Mouse (Mus musculus): ENCODE measurements around the gene Rps3a1.

The Rps3a1 gene

DNA sequence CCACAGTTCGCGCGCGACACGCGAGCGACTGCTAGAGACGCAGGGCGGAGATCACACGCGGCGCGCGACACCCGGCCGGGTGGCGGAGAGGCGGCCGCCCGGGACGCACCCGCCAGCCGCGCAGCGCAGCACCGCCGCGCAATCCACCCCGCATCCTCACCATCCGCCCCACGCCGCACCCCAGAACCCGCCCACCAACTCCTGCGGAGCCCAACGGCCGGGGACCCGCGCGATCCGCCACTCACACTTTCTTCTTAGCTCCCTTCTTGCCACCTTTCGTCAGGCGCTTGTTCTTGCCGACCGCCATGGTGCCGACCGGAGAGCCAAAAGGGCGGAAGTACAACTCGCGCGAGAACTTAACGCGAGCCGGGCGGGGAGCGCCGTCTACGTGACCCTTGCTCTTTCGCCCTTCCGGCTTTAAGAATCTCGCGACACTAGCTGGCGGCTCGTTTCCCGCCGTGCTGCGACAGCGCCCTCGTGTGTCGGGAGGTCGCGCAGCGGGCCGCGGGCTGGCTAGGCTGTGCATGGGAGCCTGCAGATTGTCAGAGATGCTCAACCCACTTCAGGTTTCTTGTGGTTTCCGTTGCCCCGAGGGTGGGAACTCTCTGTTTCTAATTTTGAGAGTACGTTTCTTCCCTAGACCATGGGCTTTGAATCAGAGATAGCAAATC is at the start of gene Rps3a1:
TSS of gene Rps3a1 (minus strand) at position 440 of the 671 bp plus-strand sequence.
- peak; percentile 99 for DNase-seq

- DNase-seq = peak; percentile 19
These were observed 45.4 kb upstream of the Rps3a1 start for GRCm38 (mm10) chr3:86187736-86188389.

GRCm38 (mm10) chr3:86184546-86184945 is 42.0 kb upstream of the Rps3a1 start:
- DNase-seq = no peak

DNA sequence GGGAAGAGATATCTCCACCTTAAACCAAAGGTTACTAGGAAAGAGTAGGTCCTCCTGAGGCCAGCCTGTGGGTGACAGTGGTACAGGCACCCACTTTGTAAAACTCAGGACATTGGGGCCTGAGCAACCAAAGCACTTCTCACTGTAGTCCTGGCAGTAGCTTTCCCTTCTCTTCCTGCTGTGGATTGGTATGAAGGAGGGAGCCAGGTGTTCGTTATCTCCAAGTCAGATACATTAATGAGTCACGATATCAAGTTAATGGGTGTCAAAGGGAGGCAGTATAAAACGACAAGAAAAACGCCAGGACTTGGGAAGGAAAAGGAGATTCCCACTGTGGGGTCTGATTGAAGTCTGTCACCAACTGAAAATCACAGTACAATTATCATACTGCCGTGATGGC is 38.6 kb upstream of the Rps3a1 start:
- no peak for DNase-seq

DNA sequence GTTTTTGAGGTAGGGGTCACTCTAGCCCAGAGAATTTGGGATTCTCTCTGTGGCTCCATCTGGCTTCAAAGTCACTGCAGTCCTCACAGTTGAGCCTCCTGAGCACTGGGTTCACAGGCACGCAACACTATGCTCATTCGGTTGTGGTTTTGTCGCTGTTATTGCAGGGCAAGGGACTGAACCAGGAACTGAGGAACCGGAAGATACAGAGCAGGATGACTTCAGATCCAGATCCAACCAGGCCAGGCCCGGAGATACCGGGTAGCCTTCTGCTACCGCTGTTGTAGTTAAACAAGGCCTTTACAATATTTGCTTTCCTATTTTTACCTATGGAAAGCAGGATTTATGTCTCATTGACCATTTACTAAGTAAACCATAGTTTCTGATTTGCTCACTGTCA is 37.2 kb upstream of the Rps3a1 start:
- DNase-seq = no peak

GRCm38 (mm10) chr3:86168841-86169425 is 26.4 kb upstream of the Rps3a1 start:
- DNase-seq = no peak

GRCm38 (mm10) chr3:86149521-86149920 is 7.0 kb upstream of the Rps3a1 start:
- no peak for DNase-seq

DNA sequence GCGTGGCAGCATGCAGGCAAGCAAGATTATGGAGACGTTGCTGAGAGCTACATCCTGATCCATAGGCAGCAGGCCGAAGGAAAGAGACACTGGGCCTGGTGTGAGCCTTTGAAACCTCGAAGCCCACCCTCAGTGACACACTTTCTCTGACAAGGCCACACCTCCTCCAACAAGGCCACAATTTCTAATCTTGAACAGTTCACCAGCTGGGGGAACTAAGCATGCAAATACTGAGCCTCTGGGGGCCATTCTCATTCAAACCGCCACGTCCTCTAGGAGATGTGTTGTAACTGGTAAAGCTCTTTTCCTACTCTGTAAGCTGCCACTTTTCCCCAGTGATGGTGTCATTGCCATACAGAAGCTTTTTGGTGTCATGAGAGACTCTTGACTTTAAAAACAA is 6.6 kb upstream of the Rps3a1 start:
- DNase-seq = no peak

GRCm38 (mm10) chr3:86143343-86143742 is 841 bp upstream of the Rps3a1 start:
- no peak for DNase-seq

GRCm38 (mm10) chr3:86142934-86143317 is 424 bp upstream of the Rps3a1 start:
- DNase-seq = no peak

DNA sequence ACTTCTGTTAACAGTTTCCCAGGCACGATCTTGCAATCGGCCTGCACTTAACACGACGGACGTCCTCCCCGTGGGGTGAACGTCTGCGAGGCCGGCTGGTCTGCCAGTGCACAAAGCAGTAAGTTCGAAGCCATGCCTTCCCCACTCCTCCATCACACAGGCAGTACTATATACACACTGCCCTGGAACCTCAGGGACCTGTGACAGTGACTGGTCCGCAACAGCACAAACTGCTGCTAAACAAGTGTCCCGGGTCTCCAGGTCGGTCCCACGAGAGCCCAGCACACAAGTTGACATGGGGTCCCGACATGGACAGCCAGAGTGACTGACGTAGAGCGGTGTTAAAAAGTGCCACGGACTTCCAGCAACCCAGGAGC is 628 bp downstream of the Rps3a1 start:
- peak; percentile 16 for DNase-seq

DNA sequence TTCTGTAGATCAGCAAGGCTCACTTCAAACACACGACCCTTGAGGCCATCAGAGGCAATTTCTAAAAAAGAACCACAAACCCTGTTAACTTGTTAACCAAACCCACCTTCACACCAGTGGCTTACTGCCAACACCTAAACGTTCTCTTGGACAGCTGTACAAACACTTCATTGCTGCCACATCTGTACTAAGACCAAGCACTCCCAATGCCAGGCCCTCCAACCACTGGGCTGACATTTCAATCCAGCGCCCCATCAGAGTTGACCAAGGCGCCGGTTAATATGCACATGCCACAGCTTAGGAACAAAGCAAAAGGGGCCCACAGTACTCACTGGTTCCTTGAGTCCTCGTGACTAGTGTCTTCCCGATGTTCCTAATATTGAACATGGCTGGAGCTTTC is 1.1 kb downstream of the Rps3a1 start:
- DNase-seq = no peak

GRCm38 (mm10) chr3:86139660-86140059 is 2.8 kb downstream of the Rps3a1 start:
- DNase-seq = no peak

DNA sequence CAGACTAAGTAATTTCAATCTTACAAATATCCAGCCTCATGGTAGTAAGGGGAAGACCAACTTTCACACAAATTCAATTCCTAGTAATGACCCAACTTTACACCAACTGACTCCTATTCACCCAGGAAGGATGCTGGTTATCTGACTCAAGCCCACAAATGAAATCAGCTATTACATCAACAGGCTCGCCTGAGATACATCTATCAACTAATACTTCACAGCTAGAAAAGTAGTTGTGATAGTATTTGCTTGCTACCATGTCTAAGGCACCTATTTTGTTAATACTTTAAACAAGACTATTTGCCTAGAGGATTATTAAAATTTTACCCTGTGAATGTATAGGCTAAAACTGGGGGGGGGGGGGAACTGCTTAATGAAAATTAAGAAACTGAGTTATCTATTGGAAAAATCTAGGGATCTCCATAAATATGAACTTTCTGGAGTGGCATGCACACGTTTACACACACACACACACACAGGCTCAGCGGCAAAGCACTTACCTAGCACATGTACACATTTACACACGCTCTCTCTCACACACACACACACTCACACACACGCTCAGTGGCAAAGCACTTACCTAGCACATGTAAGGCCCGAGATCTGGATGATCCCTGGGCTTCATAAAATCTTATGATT is 5.4 kb downstream of the Rps3a1 start:
- DNase-seq = no peak

- DNase-seq = no peak
These were observed 6.5 kb downstream of the Rps3a1 start for GRCm38 (mm10) chr3:86135886-86136563.

GRCm38 (mm10) chr3:86134939-86135638 is 7.4 kb downstream of the Rps3a1 start:
- no peak for DNase-seq

GRCm38 (mm10) chr3:86129757-86130156 is 12.7 kb downstream of the Rps3a1 start:
- peak; percentile 75 for DNase-seq

DNA sequence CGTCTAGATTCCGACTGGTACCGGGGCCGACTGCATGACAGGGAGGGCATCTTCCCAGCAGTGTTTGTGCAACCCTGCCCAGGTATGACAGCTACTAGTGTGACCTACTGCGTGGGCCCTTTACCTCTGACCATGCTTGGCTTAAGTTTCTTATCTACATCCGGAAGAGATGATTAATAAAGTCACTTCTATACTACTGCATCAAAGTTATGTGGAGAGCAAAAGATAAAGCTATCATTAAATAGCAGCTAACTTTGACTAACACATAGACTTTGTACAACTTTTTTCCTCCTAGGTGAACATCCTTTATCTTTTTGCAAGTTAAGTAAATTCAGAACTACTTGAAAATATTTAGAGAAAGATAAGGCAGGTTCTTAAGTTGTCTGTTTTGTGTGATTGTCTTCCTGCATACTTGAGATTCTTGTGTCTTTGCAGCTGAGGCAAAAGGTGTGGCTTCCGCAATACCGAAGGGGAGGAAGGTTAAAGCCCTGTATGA is 19.2 kb downstream of the Rps3a1 start:
- DNase-seq = no peak

GRCm38 (mm10) chr3:86122156-86122555 is 20.3 kb downstream of the Rps3a1 start:
- DNase-seq = no peak

DNA sequence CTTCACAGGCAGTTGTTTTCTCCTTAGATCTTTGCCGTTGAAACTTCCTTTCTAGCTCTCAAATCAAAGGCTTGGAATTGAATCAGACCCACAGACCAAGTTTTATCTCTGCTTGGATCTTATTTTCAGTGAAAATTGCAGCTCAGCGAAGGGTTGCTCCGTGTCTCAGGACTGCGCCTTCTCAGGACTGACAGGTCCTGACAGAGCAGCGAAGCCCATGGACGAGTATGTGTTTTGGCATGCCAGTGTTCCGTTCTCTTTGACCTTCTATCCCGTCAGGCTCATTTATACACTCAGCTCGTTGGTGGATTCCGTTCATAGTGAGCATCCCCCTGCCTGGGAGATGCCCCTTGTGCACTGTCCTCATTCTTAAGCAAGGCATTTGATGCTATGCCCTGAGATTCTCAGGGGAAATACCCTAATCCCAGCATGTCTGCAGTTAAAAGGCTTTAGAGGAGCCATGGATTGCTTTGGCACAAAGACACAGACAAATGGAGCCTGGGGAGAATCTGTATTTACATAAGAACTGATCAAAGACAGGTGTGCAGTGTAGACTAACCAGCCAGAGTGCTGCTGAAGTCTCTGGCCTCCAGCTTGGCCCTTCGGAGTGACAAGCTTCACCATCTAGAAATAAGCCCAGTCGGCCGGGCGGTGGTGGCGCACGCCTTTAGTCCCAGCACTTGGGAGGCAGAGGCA is 23.1 kb downstream of the Rps3a1 start:
- no peak for DNase-seq

- DNase-seq = no peak
These were observed 25.6 kb downstream of the Rps3a1 start for GRCm38 (mm10) chr3:86116951-86117350.
